Mouse (Mus musculus) hindbrain, embryonic 11.5 days (tissue): ENCODE data around the gene Cxcl16. TPM values are rescaled to one million over a fixed set of nuclear protein-coding genes. Genes with fewer than 3 reads are reported as not detected.

ENCODE experiments used
- ATAC-seq: fragments of 200-750 bp; cut with Nextera tagmentation; 2 replicates; pipeline ENCODE4 v1.8.0; 2017; ENCODE audit warnings: mild to moderate bottlenecking, moderate TSS enrichment, moderate library complexity; ENCODE audit not compliant: low FRiP score
- DNase-seq: peaks from one replicate; pipeline ENCODE4 v3.0.0-alpha.2; 2015; ENCODE audit warnings: low spot score
- H3K27ac ChIP-seq: fragments of 300-500 bp; sonication (generic); 2 replicates; pipeline ENCODE4 v1.5.1; 2014; ENCODE audit warnings: mild to moderate bottlenecking, low read depth, low read length
- H3K27me3 ChIP-seq: fragments of 300-500 bp; sonication (generic); 2 replicates; pipeline ENCODE4 v1.6.1; 2014; ENCODE audit warnings: mild to moderate bottlenecking, low read length, moderate library complexity, mixed read lengths; ENCODE audit not compliant: control insufficient read depth, insufficient read depth
- H3K36me3 ChIP-seq: fragments of 300-500 bp; sonication (generic); 2 replicates; pipeline ENCODE4 v1.6.1; 2014; ENCODE audit warnings: mild to moderate bottlenecking, low read length, moderate library complexity, mixed read lengths; ENCODE audit not compliant: control insufficient read depth, insufficient read depth
- H3K4me1 ChIP-seq: fragments of 300-500 bp; sonication (generic); replicated peaks from 2 replicates; pipeline ENCODE4 v1.6.1; 2014; ENCODE audit warnings: low read length, mixed read lengths; ENCODE audit not compliant: control insufficient read depth, insufficient read depth
- H3K4me2 ChIP-seq: fragments of 300-500 bp; sonication (generic); replicated peaks from 2 replicates; pipeline ENCODE4 v1.6.1; 2014; ENCODE audit warnings: mild to moderate bottlenecking, low read depth, low read length
- H3K4me3 ChIP-seq: fragments of 300-500 bp; sonication (generic); 2 replicates; pipeline ENCODE4 v1.5.1; 2014; ENCODE audit warnings: low read depth, low read length
- H3K9ac ChIP-seq: fragments of 300-500 bp; sonication (generic); 2 replicates; pipeline ENCODE4 v1.6.1; 2014; ENCODE audit warnings: low read depth, low read length
- H3K9me3 ChIP-seq: fragments of 300-500 bp; sonication (generic); 2 replicates; pipeline ENCODE4 v1.6.1; 2016; ENCODE audit warnings: low read length; ENCODE audit not compliant: control insufficient read depth
- WGBS: fragments of 180-500 bp; shearing (Covaris S2); extraction: QIAGEN DNeasy Blood & Tissue Kit; methylation state at CpG from one replicate; pipeline ENCODE4 v1.1.7; 2014; 5-methylcytosine and 5-hydroxymethylcytosine counted together
- polyA plus RNA-seq: library from polyadenylated mRNA; unstranded; fragments of >200 nt; fragmentation: Nextera tagmentation; extraction: Ambion mirVana; gene quantifications from 2 replicates; pipeline ENCODE4 v1.2.1, GENCODE M21; 2014

The Cxcl16 gene
- polyA plus RNA-seq, 1 experiment from 2014 or later: 1.2 TPM

DNA sequence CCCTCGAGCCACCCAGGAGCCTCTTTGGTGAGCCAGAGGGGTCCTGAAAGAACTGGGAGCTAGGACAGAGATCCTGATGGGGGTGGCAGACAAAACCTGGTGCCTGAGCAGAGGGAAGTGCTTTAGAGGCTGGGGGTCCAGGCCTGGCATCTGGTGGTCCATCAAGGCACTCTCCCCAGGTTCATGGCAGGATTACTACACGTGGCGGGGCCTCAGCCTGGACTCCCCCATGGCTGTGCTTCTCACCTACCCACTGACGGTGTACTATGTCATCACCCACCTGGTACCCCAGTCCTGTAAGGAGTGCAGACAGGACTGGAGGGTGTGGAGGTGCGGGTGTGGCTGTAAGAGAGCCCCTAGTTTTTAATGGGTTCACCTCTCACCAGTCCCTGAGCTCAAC is 4.2 kb upstream of the Cxcl16 start:
- no peak for ATAC-seq
- Histone ChIP-seq H3K9ac (no peak overlapping the region), H3K4me3 (no peak overlapping the region), H3K4me2 (no peak overlapping the region), H3K4me1 (no peaks in the 10 kb centered on the region), H3K9me3 (no peaks in the 10 kb centered on the region), H3K27ac (no peak overlapping the region), H3K36me3 (no peaks in the 10 kb centered on the region), H3K27me3 (peaks cover 24% of the 10 kb centered on the region)
- DNase-seq: no peak
- WGBS: 75% methylated on average over 5 of the region's 5 CpGs

DNA sequence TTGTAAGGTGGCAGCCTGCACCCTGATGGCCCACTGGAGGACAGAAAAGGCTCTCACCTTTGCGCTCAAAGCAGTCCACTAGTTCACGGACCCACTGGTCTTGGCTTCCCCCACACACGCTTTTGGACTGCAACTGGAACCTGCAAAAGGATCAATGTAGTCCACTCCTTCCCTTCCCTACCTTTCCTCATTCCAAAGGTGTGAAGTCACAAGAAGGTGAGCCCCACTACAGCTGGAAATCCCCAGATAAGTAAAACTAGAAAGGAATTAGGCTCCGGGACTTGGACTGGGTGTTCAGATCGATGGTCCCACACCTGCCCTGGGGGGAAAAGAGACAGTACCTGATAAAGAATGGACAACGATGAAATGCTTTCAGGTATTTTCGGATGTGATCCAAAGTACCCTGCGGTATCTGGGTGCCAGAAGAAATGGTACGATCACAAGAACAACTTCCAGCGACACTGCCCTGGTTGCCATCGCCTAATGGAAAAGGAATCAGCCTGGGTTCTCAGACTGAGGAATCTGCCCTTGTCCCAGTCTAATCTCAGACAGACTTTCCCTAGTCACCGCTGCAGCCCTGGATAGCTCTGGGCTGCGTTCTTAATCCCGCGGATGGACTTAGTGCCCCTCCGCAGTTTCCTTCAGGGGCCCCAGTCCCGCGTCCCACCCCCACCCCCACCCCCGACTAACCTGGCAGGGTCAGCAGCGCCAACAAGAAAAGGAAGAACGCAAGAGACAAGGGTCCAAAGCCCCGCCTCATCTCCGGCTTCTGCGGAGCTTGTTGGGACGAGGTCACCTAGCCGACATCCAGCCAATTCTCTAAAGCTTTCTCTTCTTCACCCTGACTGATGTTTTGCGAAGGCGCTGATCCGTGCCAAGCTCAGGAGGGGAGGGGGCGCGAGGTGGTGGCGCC is 840 bp downstream of the Cxcl16 start, which contains the start of gene Zmynd15:
Zmynd15 (plus strand) TSS at position 746 of the 913 bp plus-strand sequence.
- no peak for ATAC-seq
- Histone ChIP-seq H3K36me3 (no peaks in the 10 kb centered on the region), H3K9ac (peak within 1 kb of the TSS; percentile 53), H3K27me3 (peaks cover 21% of the 10 kb centered on the region), H3K9me3 (no peaks in the 10 kb centered on the region), H3K4me2 (peak within 1 kb of the TSS; percentile 79), H3K4me3 (peak within 1 kb of the TSS; percentile 38), H3K4me1 (no peaks in the 10 kb centered on the region), H3K27ac (no peak within 1 kb of the TSS)
- peak; percentile 21 for DNase-seq
- 19% methylated on average over 30 of the region's 32 CpGs for whole genome bisulfite sequencing

GRCm38 (mm10) chr11:70453261-70454044 is 6.3 kb downstream of the Cxcl16 start:
- WGBS: 86% methylated on average over 9 of the region's 9 CpGs
- DNase-seq (no peak), ATAC-seq (no peak)
- Histone ChIP-seq H3K36me3 (no peaks in the 10 kb centered on the region), H3K27me3 (peaks cover under 1% of the 10 kb centered on the region; the same call in 1 of the 2 replicates), H3K27ac (no peak overlapping the region), H3K4me1 (peaks cover 4% of the 10 kb centered on the region; the same call in 1 of the 2 replicates), H3K4me3 (no peak overlapping the region), H3K9me3 (no peaks in the 10 kb centered on the region), H3K9ac (no peak overlapping the region), H3K4me2 (no peak overlapping the region)

DNA sequence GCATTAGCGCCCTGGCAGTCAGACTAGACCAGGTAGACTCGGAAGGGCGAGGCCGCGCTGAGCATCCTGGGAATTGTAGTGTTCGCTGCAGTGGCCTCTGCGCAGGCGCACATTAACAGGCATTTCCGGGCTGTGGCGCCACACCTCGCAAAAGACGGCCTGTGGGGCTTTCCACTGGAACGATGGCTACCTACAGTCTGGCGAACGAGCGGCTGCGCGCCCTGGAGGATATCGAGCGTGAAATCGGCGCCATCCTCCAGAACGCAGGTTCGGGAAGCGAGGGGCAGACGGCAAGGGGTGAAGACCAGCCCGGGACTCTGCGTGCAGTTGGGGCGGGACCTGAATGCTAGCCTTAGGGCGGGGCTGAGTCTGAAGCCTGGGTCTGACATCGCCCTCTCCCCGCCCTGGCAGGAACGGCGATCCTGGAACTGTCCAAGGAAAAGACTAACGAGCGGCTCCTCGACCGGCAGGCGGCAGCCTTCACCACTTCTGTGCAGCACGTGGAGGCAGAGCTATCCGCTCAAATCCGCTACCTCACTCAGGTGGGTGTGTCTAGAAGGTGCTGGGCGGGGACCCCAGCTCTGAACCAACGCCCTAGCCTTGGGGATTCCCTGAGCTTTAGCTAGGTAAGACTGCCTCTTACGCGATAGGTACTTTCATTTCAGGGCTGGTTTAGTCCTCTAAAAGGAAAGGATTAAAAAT is 7.8 kb downstream of the Cxcl16 start, which contains the start of gene Med11:
Med11 (plus strand) TSS at position 123 of the 702 bp plus-strand sequence.
- Histone ChIP-seq H3K9ac (peak within 1 kb of the TSS; percentile 83), H3K4me1 (peaks cover 4% of the 10 kb centered on the region; the same call in 1 of the 2 replicates), H3K9me3 (no peaks in the 10 kb centered on the region), H3K27ac (peak within 1 kb of the TSS; percentile 95), H3K4me3 (peak within 1 kb of the TSS; percentile 69), H3K36me3 (no peaks in the 10 kb centered on the region), H3K4me2 (peak within 1 kb of the TSS; percentile 63), H3K27me3 (no peaks in the 10 kb centered on the region)
- under 1% methylated on average over 43 of the region's 46 CpGs for WGBS
- DNase-seq (peak; percentile 94), ATAC-seq (peak; percentile 99)

DNA sequence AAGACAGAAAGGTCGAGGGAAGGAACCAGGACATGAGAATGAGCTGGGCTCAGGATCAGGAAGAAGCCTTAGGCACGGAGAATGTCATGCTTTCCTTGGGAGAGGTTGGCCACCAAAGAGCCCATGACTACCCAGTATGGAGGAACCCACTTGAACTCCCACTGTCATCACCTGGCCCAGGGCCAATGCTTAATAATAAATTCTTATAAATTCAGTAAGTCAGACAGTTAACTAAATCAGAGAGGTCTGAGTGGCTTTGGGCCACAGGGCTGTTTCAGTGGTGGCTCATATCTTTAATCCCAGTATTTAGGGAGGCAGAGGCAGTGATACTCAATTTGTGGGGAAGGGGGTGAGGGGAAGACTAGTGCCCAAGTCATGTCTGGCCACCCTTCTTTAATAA is 8.9 kb downstream of the Cxcl16 start:
- no peak overlapping the region for H3K4me3 ChIP-seq
- no peak overlapping the region for H3K27ac ChIP-seq
- ATAC-seq (no peak), DNase-seq (no peak)
- 90% methylated on average over 2 of the region's 2 CpGs for WGBS
- peaks cover 4% of the 10 kb centered on the region; the same call in 1 of the 2 replicates for H3K4me1 ChIP-seq
- no peak overlapping the region for H3K4me2 ChIP-seq
- no peaks in the 10 kb centered on the region for H3K27me3 ChIP-seq
- H3K9me3 ChIP-seq: no peaks in the 10 kb centered on the region
- no peaks in the 10 kb centered on the region for H3K36me3 ChIP-seq
- H3K9ac ChIP-seq: no peak overlapping the region

DNA sequence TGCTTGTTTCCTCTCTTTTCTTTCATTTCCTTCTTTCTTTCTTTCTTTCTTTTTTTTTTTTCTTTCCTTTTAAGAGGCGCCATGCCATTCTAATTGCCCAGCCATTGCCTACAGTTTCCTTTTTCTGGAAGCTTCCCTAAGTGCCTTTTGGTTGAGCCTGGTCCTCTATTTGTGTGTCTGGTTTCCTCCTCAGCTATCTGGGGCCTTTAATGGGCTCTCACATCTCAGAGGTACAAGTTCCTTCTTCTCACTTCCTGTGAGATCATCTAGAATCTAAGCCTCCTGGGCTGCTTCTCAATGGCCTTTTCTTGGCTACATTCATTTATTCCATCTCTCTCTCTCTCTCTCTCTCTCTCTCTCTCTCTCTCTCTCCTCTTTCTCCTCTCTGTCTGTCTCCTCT is 12.4 kb downstream of the Cxcl16 start:
- 73% methylated on average over 1 of the region's 1 CpGs for WGBS
- ATAC-seq (no peak), DNase-seq (no peak)
- Histone ChIP-seq H3K4me3 (no peak overlapping the region), H3K9me3 (no peaks in the 10 kb centered on the region), H3K4me2 (no peak overlapping the region), H3K27me3 (no peaks in the 10 kb centered on the region), H3K9ac (no peak overlapping the region), H3K36me3 (no peaks in the 10 kb centered on the region), H3K4me1 (no peaks in the 10 kb centered on the region), H3K27ac (no peak overlapping the region)

GRCm38 (mm10) chr11:70446756-70447155 is 13.0 kb downstream of the Cxcl16 start:
- H3K9me3 ChIP-seq: no peaks in the 10 kb centered on the region
- ATAC-seq (no peak), DNase-seq (no peak)
- H3K27me3 ChIP-seq: no peaks in the 10 kb centered on the region
- no peak overlapping the region for H3K4me2 ChIP-seq
- no peak overlapping the region for H3K9ac ChIP-seq
- WGBS: 44% methylated on average over 3 of the region's 3 CpGs
- H3K27ac ChIP-seq: no peak overlapping the region
- no peaks in the 10 kb centered on the region for H3K36me3 ChIP-seq
- no peak overlapping the region for H3K4me3 ChIP-seq
- no peaks in the 10 kb centered on the region for H3K4me1 ChIP-seq

DNA sequence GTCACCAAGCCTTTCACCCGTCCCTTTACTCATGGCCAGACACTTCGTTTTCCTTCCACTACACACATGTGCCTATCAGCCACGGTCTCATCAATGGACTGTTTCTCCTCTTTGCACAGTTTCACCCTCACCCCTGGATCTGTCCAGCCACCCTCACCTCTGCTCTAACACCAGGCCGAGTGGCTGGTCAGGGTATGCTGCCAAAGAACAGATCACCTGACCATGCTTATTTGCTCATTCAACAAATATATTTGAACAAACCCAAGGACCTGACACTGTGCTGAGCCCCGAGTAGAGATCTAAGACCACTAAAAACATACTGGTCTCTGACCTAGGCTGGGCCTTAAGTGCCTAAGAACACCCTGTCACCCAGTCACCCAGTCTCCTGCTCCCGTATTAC is 15.1 kb downstream of the Cxcl16 start:
- DNase-seq: no peak
- no peak overlapping the region for H3K4me2 ChIP-seq
- H3K36me3 ChIP-seq: no peaks in the 10 kb centered on the region
- H3K4me3 ChIP-seq: no peak overlapping the region
- H3K27me3 ChIP-seq: no peaks in the 10 kb centered on the region
- H3K4me1 ChIP-seq: no peaks in the 10 kb centered on the region
- no peak overlapping the region for H3K27ac ChIP-seq
- ATAC-seq: no peak
- 79% methylated on average over 6 of the region's 6 CpGs for WGBS
- no peak overlapping the region for H3K9ac ChIP-seq
- H3K9me3 ChIP-seq: no peaks in the 10 kb centered on the region
